Mouse (Mus musculus) liver, adult 2 months (tissue): ENCODE data around the gene Atp6v0d1.

ENCODE experiments used
- CTCF ChIP-seq: fragments of 200-500 bp; IDR thresholded peaks from 2 replicates; pipeline ENCODE4 v1.5.1; 2011; ENCODE audit warnings: low read depth, low read length, control low read depth
- POLR2A ChIP-seq: fragments of 200-500 bp; IDR thresholded peaks from 2 replicates; pipeline ENCODE4 v1.6.1; 2011; ENCODE audit warnings: low read length, control low read depth; ENCODE audit not compliant: insufficient read depth; ENCODE audit errors: extremely low read depth

DNA sequence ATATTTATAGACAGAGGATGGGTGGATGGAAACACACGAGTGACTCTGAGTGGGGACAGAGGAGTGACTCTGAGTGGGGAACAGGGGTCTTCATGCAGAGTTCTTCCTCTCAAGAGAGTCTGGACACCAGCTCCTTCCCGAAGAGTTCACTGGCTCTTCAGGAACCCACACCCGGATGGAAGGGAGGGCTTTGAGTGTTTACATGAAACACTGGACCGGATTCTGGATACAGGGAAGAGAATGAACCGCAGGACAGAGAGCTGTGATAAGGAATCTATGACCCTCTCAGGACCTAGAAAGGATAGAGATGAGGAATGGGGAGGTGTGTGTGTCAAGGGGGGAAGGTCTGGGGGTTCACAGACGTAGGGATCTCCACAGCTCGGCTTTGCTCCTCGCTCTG, 48.5 kb downstream of the Atp6v0d1 start:
- TF ChIP-seq POLR2A (no peak), CTCF (no peak)
